Mouse (Mus musculus) ES-Bruce4 (cell line): ENCODE data around the gene Ddias.

Experiments used
- CTCF ChIP-seq: IDR thresholded peaks from one replicate; pipeline ENCODE4 v1.8.1; 2011; ENCODE audit warnings: low read depth, low read length
- POLR2A ChIP-seq: IDR thresholded peaks from one replicate; pipeline ENCODE4 v1.8.1; 2011; ENCODE audit warnings: low read length; ENCODE audit not compliant: insufficient read depth

DNA sequence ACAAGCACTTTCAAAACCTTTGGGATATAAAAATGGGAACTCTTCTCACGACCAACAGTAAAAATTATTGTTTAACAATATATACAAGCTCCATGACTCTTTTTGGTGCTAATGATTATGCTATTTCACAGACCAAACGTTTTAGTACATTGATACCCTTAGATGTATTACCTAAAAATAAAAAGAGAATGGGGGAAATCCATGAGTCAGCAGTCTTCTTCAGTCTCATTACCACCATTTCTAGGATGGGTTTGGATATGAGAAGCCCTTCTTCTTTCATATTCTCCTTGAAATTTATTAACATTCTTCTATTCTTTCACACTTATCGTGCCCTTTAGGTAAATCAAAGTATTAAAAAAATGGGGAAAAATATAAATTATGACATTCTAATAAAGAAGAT, 37.6 kb downstream of the Ddias start:
- TF ChIP-seq CTCF (no peak), POLR2A (no peak)
